Mouse (Mus musculus) frontal cortex, postnatal 14 days (tissue): ENCODE results near the gene Sept6.

ENCODE experiments used
- DNase-seq, 2 experiments: peaks; one replicate each; pipeline ENCODE4 v3.0.0; 2022; ENCODE audit warnings: low spot score in 2 of 2

Gene Sept6

GRCm38 (mm10) chrX:36864609-36865328, 126.8 kb downstream of the Sept6 start:
- no peak for DNase-seq

GRCm38 (mm10) chrX:36863766-36864608, 127.6 kb downstream of the Sept6 start:
- peak; percentile 71 for DNase-seq
